Mouse (Mus musculus): ENCODE measurements around the gene Gtdc1.

- TF ChIP-seq CTCF (IDR thresholded peaks at IDR 0.05; ENCODE audit: low read depth, low read length) (no peak), TAL1 (conservative IDR thresholded peaks at IDR 0.05; ENCODE audit: low read depth, low read length) (no peak), GATA1 (IDR thresholded peaks at IDR 0.05; ENCODE audit: borderline replicate concordance, low read length) (no peak)
Measured at GRCm38 (mm10) chr2:44801361-44801760, 126.1 kb downstream of the Gtdc1 start.

Measured in G1E (cell line).